Mouse (Mus musculus) gastrocnemius, postnatal 14 days (tissue): Measurements from ENCODE around the gene Slc26a5. TPM values are rescaled to one million over a fixed set of nuclear protein-coding genes. Genes with fewer than 3 reads are reported as not detected.

Source experiments
- DNase-seq: peaks from one replicate; pipeline ENCODE4 v3.0.0; 2021; ENCODE audit warnings: mixed read lengths
- intact Hi-C: fragments of 180-260 bp; cut with DNase I; formaldehyde crosslinking; loops from one replicate; pipeline ENCODE4 v1.15.1; 2025; ENCODE audit warnings: low total_unique reads
- long read RNA-seq, 2 experiments: library from polyadenylated mRNA; stranded (forward); transcript quantifications; one replicate each; pipeline ENCODE4 v2.0.0; 2021
- total RNA-seq, 2 experiments: library from RNA; stranded (reverse); gene quantifications; 2 replicates each; pipeline ENCODE4 v1.2.3; 2021

The Slc26a5 gene
- total RNA-seq, result not detected
- long read RNA-seq, experiment 1, result 0 reads
- long read RNA-seq, experiment 2, result 0 reads

DNA sequence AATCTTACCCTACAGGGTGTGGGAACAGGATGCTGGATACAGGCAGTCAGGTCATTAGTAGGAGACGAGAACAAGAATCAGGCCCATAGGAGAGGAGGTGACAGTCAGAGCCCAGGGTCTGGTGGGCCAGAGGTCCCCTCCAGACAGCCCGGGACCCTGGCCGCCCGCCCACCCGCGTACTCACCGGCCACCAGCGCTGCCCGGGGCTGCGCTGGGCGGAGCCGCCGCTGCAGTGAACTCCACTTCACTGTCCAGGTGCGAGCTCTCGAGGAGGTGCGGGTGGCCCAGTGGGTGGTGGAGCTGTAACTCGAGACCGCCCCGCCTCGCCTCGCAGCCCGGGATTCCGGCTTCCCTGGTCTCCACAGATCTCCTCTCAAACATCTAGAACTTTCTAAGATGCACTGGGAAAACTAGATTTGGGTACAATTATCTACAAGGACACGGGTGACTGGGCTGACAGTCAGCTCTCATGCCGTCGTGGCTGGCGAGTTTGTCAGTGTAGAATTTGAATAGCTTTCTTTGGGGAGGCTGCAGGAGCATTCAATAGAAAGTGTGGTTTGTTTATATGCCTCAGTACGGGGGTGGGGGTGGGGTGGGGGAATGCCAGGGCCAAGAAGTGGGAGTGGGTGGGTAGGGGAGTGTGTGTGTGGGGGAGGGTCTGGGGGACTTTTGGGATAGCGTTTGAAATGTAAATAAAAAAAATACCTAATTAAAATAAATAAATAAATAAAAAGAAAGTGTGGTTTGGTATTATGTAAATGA lies at the start of gene Slc26a5:
TSS of gene Slc26a5 (minus strand) at position 259 of the 762 bp plus-strand sequence.
- no peak for DNase-seq
- intact Hi-C loops, result no loop called here

DNA sequence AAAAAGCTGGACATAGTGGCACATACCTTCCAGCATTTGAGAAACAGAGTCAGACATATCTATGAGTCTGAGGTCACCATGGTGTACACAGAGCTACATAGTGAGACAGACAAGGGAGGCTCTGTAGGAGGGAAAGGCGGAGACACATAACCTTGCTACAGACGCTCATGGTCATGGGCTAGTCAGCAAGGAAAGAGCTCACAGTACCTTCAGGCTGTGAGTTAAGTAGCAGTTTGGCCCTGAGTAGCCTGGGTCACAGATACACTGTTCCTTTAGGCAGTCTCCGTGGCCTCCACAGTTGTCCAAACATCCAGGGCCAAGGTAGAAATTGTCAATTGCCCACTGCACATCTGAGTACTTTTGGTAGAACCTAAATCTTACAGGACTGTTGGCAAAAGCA lies 49.4 kb upstream of the Slc26a5 start:
- no peak for DNase-seq
- intact Hi-C loops, result no loop called here

DNA sequence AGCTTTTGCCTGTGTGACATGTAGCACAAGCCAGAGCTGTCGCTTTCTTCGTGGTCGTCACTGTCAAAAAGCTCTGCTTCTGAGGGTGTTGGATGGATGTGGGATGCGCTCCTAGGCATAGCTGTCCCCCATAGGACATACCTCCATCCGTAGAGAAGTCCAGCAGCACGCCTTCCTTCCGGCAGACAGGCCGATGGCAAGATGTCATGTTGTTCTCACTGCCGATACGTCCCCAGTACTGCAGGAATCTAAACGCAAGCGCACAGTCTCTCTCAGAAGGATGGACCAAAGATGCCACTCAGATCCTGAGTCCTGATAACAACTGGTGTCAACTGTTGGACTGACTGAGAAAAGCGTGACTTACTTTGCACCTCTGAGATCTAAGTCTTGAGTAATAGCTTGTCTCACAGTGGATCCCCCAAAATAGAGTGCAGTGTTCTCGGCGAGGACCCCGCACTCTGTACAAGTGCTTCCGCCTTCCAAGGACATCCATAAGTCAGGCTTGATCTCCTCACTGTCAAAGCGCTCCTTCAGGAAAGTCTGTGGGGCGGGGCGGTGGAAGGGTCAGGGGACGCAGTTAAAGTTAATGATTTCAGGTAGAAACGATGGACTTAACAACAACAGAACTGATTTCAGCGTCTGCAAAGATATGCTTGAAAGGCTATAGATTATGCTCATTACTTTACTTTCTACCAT lies 47.6 kb upstream of the Slc26a5 start:
- no peak for DNase-seq
- intact Hi-C loops, result no loop called here

DNA sequence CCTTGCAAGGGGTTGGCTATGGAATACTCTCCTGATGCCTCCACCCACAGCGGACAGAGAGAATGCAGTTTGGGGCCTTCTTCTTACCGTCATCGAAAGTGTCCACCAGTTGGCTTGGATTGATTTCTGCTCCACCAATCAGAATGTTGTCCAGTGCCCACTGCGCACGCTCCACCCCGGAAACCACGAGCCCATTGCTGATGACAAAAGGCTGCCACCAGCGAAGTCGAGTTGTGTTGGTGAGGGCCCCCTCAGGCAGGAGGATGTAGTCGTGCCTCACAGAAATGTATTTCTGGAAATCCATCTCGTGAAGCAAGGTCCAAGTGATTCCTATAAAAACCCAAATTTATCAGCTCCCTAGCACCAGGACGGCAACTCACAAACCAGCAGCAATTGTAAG lies 45.3 kb upstream of the Slc26a5 start:
- DNase-seq, result no peak
- intact Hi-C loops, result no loop called here

GRCm38 (mm10) chr5:21909713-21910112 lies 44.3 kb upstream of the Slc26a5 start:
- no peak for DNase-seq
- intact Hi-C loops, result no loop called here

DNA sequence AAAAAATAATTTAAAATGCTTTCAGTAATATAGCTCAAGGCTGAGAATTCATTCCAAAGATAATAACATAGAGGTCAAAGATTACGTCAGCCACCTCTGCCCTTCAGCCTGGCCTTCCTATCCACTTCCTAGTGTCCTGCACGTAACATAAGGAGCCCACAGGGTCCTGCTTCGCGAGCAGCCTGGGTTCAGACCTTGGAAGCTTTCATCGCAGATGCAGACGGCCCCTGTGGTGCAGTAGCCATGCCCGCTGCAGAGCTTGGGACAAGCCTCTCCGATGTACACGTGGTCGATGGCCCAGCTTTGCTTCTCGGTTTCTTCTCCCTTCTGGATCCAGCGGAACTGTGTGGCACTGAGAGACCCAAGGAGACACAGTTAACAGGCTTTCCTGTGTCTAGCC lies 36.0 kb upstream of the Slc26a5 start:
- DNase-seq, result no peak
- intact Hi-C loops, result no loop called here

DNA sequence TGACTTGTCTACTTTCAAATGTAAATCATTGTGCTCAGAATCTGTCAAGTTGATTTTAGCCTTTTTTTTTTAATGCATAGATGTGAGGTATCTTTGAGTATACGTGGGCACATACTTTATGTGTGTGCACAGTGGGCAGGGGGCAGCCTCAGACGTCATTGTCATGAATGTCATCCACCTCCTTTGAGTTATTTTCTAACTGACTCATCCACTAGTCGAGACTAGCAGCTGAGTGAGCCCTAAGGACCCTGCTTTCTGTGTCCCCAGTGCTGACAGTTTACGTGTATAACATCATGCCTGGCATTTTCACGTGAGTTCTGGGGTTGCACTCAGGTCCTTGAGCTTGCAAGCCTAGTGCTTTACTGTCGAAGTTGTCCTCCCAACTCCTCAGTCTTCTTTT lies 35.5 kb upstream of the Slc26a5 start:
- intact Hi-C loops, result no loop called here

GRCm38 (mm10) chr5:21898875-21899274 lies 33.5 kb upstream of the Slc26a5 start:
- intact Hi-C loops, result no loop called here
- no peak for DNase-seq

More for the DNA sequence above, 35.5 kb upstream of the Slc26a5 start:
- no peak for DNase-seq

GRCm38 (mm10) chr5:21896586-21896985 lies 31.2 kb upstream of the Slc26a5 start:
- DNase-seq, result no peak
- intact Hi-C loops, result no loop called here

- no peak for DNase-seq
- intact Hi-C loops, result no loop called here
These were observed 28.8 kb upstream of the Slc26a5 start for GRCm38 (mm10) chr5:21894168-21894567.

GRCm38 (mm10) chr5:21866750-21867149 lies 1.3 kb upstream of the Slc26a5 start:
- no peak for DNase-seq
- intact Hi-C loops, result no loop called here

DNA sequence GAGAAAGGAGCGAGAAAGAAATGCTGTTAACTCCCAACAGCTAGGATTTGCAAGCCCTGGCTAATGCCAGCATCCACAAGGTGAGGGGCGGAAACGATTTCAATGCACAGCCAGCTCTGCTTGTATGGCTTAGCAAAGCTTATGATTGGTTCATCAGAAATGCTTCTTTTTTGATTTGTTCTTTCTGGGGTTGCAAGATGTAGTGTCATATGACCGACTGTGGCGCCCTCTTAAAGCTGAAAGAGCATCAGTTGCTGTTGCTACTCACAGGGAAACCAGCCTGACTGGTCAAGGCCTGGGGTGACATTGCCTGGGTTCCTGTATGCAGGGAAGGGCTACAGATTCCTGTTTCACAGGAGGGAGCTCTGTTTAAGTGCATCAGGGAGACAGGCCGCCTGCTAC lies 908 bp upstream of the Slc26a5 start:
- intact Hi-C loops, result no loop called here
- DNase-seq, result no peak

DNA sequence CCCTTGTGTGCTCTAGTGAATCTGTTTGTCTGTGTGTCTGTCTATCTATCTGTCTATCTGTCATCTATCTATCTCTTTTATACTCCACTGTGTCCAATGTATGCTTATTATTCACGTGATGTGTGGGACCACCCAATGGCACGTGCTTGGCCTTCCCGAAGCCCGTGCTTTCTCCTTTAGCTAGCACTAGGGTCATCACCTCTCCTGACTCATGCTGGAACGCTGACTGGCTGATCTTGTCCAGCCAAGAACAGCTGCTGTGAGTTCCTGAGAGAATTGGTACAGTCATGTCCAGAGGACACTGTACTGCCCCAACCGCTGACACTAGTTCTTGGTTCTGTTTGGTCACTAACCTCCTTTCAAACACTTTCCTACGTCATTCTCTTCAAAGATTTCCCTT lies 6.8 kb downstream of the Slc26a5 start:
- intact Hi-C loops, result no loop called here
- no peak for DNase-seq

- intact Hi-C loops, result no loop called here
- DNase-seq, result no peak
These were observed 13.6 kb downstream of the Slc26a5 start for GRCm38 (mm10) chr5:21851679-21852340.

DNA sequence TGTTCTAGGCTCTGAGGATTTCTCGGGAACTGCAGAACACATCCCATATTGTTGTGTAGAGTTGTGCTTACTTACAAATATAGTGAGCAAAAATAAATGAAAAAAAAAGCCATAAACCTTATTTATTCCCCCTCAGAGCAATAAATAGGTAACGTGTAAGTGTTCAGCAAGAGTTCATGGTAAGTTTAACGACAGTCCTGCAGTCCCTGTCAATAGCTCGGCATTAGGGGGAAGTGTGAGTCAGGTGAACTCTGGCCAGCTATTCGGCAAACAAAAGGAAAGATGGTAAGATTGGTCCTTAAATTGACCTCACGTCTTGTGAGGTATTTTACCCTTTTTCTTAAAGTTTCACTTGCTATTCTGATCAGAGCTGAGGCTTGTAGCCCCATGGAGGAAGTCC lies 18.0 kb downstream of the Slc26a5 start:
- intact Hi-C loops, result no loop called here
- DNase-seq, result no peak

GRCm38 (mm10) chr5:21846616-21847290 lies 18.7 kb downstream of the Slc26a5 start:
- intact Hi-C loops, result no loop called here
- no peak for DNase-seq

DNA sequence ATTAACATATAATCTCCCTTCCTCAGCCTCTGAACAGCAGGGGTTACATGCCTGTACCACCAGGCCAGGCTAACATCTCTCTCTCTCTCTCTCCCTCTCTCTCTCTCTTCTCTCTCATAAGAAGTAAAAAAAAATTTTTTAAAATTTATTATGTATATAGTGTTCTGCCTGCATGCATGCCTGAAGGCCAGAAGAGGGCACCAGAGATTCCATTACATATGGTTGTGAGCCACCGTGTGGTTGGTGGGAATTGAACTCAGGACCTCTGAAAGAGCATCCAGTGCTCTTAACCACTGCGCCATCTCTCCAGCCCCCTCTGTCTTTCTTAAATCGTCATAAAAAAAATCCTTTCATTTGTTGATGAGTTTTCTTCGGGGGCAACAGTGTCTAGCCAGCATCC lies 20.7 kb downstream of the Slc26a5 start:
- intact Hi-C loops, result no loop called here
- DNase-seq, result no peak

DNA sequence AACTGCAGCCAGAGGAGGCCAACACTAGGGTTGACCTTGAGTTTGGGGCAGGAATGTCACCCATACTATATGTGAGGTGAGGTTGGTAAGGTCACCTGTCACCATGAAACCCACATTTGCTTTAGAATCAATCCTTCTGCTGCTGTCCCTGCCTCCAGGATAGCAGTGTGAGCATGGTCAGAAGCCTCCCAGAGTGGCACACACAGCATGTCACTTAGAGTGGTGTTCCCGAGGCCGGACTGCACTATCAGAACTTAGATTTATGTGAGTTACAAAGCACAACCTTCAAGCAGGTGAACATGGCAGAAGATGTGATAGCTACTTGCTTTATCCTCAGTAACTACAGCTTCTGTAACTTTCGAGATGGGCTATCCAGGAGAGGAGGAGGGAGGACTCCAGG lies 33.6 kb downstream of the Slc26a5 start:
- no peak for DNase-seq
- intact Hi-C loops, result no loop called here

DNA sequence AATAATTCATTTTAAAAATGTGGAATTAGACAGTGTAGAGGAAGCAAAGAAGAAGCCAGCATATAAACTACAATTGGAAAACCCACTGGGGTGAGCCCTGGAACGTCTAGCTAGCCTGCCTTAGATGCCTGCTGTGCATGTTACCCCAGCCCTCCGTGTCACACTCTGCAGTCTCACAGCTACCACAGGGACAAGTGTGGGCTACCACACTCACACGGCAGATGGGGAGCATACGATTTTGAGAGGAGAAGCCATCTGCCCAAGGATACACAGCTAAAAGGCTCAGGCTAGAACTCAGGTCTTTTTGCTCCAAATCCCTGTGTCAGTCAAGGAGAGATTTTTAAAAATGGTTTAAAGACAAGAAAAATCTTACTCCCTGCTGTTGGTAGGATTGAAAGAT lies 36.5 kb downstream of the Slc26a5 start:
- no peak for DNase-seq
- intact Hi-C loops, result no loop called here

DNA sequence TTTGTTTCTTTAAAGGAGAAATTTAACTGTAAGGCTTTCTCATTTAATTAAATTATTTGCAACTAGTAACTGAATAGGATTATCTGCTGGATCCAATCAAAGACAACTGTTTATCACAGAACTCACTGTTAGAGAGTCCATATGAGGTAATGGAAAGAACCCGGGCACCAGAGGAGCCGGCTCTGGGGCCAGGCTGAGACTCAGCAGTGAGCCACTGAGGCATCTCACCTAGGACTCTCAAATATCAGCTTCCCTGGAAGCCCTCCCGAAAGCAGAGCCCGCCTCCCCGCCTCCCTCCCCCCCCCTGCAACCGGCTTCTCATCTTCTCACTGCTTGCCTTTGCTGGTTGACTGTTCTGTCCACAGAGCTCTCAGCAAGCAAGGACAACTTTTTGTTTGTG lies 37.8 kb downstream of the Slc26a5 start:
- intact Hi-C loops, result no loop called here
- DNase-seq, result no peak
